Mouse (Mus musculus) MN1 (cell line): ENCODE measurements around the gene Rab34.

Source experiments
- DNase-seq: peaks from one replicate; pipeline ENCODE4 v3.0.0-alpha.2; 2016; ENCODE audit warnings: low spot score

Rab34 gene

DNA sequence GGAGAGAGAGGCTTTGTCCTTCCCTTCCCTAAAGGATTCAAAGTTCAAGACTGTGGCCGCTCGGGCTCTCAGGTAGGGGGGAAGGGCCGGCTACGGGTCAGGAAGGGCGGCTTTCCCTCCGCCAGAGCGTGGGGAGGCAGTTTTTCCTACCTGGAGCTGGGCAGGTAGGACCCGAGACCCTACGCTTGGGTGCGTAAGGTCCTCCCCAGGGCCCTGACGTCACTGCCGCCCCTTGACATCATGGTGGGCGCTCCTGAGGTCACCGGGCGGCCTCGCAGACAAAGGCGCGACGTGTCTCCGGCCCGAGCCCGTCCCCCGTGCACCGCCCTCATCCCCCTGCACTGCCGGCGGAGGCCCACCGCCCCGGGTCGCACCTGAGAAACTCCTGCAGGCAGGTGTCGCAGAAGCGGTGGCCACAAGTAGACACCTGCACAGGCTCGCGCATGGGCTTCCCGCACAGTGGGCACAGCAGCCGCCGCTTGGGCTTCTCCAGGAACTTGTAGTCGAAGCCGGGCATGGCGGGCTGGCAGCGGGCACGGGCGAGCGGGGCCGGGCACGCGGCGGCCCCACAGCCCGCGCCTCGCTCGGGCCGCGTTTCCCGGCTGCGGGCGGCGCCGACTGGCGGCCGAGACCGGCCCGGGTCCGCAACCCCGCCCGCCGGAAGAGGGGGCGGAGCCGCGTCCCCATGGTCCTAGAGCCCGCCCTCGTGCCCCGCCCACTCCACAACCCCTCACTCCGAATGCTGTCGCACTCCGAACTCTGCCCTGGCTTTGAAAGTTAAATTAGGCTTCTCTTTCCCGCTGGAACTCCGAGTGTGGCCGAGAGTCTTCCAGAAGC is 23.1 kb upstream of the Rab34 start, which contains the start of gene Traf4:
TSS of gene Traf4 (minus strand) at position 666 of the 837 bp plus-strand sequence.
- DNase-seq = peak; percentile 86

DNA sequence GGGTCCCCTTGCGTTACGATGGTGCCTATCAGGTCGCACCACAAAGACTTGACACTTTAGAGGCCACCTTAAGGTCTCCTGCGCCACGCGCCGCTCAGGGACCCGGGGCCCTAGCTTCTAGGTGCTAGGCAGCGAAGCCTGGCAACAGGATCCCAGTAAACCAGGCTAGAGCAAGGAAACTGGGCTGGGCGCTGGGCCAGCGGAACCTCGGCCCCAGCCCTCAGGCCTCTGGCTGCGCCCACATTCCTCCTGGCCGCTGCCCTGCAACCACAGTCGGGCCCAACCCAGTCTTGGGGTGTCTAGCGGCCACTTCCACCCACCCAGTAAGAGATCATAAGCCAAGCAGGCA is 22.5 kb upstream of the Rab34 start:
- DNase-seq = no peak

DNA sequence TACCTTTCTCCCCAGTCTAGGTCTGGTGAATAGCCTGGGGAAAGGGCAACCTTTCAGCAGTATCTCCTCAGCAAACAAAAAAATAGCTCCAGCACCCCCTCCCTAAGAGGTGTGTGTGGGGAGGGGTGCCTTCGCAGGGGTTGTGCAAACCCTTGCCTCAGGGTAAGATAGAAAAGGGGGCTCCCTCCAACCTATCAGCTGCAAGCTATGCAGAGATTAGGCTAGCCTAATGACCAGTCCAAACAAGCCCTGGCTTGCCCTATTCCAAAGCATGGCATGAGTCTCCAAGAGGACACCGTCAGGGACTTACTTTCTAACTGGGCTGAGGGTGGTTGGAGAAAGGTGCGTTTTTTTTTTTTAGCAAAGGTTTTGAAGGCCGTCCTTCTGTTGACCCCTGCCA is 22.1 kb upstream of the Rab34 start:
- no peak for DNase-seq

DNA sequence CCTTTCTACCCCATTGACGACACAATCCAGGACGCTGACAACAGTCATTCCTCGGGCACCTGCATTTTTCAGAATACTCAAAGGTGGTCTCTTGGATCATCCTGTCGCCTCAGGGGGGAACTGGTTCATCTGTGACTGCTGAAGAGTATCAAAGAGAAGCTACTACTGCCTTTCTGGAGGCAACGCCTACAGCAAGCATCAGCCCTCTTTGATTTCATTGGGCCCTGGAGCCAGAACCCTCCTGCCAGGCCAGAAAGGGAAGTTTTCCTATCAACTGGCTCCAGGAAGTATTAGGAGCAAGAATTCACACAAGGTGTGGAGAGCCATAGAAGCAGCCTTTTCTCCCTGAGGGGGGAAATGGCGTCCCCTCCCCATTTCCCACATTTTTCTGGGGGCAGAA is 21.6 kb upstream of the Rab34 start:
- no peak for DNase-seq

DNA sequence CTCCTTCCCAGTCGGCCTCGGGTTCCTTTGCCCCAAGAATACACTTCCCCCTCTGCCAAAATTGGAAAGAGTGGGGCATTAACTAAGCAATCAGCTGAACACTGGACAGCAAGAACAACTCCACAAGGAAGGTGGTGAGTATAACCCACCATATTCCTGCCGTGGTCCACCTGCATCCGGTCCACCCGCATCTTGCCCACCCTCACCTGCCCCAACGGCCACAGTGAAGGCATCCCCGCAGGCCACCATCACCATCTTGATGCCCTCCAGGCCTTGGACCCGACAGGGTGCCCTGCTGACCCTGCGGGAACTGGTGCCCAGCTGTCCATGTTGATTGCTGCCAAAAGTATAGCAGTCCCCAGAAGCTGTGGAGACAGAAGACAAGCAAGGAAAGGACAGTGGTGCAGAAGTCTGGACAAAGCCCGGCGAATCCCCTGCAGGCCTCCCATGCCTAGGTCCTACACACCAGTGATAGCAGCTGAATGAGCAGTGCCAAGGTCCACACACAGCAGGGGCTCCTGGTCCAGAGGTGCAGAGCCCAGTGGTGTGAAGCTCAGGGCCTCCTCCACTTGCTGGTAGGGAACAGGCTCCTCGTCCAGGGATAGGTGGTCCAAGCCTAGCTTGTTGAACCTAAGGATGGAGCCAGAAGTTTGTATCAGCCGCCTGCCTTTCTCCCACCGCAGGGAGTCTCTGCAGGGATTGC is 20.8 kb upstream of the Rab34 start:
- DNase-seq = no peak

DNA sequence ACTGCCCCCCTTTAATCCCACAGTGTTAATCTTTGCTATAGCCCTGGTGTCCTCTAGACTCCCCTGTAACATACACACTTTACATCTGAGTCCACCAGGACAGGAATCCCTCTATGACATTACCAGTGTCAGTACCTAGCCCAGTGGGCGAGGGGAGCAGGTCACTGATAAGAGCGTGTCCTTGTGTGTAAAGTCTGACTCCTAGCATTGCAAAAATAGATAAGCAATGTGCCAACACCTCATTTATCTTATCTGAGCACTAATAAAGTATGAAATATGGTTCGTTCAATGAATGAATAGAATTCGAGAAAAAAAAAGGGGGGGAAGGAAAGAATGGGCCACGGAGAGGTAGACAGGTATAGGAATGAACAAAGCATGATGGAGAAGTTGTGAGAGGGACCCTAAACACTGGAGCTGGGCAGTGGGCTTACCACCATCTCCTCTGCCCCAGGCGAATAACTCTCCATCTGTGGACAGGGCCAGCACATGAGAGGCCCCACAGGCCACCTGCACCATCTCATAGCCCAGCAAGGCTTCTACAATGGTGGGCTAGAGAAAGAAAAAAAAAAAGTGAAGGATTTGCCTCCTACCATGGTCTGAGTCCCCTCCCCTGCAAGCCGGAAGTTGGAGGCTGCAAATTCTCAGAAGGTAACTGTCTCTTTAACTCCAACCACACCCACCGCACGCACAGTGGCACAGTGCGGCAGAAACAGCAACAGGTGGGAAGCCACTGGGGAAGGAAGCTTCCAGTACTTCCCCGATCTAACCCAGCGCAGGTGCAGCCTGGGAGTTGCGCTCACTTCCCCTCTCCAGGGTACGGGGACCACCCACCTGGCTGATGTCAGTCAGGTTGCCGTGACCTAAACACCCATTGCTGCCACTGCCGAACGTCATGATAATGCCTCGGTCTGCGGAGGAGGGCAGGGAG is 19.4 kb upstream of the Rab34 start:
- DNase-seq = no peak

DNA sequence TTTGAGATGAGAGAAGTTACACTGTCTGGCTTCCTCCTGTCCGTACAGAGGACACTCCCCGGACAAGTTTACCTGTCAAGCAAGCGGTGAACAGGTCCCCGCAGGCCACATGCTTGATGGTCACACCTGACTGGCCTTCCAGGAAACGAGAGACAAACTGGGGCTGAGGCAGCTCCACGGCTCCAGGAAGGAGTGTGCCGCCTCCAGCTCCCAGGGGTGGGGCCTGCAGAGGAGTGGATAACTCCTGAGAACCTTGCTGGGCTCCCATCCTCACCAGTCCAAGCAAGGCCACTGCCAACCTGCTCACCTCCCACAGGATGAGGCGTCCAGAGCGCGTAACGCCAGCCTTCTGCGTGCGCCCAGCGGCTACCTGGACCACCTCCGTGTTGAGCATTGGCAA is 17.9 kb upstream of the Rab34 start:
- DNase-seq = no peak

DNA sequence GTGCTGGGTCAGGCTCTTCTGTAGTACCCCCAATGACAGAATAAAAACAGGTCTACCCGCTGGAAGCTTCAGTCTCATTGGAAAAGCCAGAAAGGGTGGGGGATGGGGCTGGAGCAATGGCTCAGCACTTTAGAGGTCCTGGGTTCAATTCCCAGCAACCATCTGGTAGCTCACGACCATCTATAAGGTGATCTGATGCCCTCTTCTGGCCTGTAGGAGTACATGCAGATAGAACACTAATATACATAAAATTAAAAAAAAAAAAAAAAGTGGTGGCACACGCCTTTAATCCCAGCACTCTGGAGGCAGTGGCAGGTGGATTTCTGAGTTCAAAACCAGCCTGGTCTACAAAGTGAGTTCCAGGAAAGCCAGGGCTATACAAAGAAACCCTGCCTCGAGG is 16.9 kb upstream of the Rab34 start:
- DNase-seq = no peak

DNA sequence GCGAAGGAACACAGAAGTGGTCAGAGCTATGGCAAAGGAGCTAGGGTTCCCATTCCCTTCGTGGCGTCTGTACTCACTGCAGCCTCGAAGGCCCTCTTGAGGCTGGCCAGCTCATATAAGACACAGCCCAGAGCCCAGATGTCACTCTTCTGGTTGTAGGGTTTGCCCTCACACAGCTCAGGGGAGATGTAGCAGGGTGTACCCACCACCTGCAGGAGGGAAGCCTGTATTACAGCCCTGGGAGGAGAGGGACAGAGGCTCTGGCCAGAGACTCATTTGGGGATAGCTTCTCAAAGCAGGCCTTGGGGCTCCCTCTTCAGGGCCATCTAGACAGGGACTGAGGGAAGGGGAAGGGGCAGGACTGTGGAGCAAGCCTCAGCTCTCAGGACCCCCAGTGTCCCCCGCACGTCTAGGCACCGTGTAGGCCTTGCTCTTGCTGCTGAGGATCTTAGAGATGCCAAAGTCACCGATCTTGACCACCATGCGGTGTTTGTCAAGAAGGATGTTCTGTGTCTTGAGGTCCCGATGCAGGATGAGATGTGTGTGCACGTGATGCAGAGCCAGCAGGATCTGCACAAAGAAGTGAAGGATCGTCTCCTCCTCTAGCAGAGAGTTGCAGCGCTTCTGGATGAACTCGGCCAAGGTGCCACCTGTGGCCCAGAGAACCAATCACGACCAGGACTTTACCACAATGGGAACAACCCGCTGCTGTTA is 16.0 kb upstream of the Rab34 start:
- peak; percentile 82 for DNase-seq

DNA sequence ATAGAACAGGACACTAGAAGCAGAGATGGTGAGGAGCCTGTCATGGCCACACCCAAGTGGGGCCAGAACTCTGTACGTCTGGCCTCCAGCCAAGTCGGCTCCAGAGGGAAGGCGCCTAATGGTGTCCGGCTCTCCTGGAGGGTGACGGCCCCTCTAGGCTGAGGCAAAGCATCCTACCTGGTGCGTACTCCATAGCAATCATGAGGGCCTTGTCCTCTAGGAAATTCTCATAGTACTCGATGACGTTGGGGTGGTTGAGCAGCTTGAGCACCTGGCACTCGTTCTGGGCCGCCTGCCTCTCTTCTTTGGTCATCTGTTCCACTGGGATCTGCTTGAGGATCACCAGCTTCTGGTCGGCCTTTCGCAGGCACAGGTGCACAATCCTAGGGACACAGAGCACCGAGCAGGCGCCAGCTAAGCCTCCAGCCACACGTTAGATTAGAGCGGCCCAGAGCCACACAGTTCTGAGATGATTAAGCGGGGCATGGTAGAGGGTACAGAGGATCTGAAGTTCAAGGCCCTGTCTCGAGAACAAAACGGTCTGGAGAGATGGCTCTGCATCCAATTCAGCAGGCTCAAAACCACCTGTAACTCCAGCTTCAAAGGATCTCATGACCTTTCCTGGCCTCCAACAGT is 15.4 kb upstream of the Rab34 start:
- DNase-seq = peak; percentile 64

DNA sequence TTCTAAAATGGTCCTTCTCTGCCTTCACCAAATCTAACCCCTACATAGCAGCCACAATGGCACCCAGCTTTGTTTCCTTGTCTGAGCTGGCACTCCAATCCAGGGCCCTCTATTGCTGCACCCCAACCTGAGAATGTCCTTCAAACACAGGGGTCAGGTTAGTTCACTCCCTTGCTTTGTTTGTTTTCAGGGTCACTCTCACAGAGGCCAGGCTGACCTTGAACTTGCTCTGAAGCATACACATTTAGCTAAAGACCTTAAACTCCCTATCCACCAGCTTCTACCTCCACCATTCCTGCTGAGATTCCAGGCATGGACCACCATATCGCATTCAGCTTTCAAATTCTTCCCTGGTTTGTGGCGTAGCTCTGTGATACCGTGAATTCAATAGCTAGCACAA is 13.7 kb upstream of the Rab34 start:
- no peak for DNase-seq

DNA sequence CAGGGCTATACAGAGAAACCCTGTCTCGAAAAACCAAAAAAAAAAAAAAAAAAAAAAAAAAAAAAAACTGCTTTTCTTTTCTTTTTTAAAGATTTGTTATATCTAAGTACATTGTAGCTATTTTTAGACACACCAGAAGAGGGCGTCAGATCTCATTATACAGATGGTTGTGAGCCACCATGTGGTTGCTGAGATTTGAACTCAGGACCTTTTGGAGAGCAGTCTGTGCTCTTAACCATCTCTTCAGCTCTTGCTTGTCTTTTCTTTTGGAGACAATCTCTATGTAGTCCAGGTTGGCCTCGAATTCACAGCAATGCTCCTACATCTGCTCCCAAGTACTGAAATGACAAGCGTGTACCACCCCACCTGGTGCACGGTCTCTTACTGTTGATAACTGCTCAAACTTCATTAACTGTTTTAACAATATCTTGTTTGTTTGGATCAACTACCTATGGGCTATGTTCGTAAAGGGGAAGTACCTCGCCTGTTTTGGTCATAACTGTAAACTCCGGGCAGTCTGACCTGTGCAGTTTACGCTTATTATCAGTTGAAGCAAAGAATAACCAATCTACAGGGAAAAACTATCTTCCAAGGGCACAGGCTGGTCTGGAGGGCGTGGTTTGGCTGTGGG is 12.3 kb upstream of the Rab34 start:
- DNase-seq = peak; percentile 87

DNA sequence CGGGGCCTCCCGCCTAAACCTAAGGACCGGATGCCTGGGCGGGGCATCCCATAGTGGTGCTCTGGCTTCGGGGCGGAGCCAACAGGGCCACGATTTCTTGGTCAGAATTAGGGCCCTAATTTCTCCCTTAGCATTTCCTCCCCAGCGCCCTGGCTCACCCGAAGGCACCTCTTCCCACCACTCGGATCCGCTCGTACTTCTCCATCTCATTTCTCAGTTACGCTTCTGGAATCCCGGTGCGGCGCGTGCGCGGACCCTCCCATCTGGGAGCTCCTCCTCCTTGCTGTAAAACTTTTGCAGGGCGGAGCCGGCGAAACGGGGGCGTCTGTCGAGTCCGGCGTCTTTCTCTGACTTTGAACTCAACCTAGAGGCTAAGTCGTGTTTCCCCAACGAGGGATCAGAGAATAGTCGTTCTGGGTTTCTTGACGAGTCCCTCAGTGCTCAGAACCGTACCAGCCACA is 11.8 kb upstream of the Rab34 start, which contains the start of the genes Nek8 and Tlcd1:
TSS of gene Nek8 (minus strand) at position 274 of the 461 bp plus-strand sequence.
TSS of gene Tlcd1 (plus strand) at position 310 of the 461 bp plus-strand sequence.
- DNase-seq = no peak

DNA sequence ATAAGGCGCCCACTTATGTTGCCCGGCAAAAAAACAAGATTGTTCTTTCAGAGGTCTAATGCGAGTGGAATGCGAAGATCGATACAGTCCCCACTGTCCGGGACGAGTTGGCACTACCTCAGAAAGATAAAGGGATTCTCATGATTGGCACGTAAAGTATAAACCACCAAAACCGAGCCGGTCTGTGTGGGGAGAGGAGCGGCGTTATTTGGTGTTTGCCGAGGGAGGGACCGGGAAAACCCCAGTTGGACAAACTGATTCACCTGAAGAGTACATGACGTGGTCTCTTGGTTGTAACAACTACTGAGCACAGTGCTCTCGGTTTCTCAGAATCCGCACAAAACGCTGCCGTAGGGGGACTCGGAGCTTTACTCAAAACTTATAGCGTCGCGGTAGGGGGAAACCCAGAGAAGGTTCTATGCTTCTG is 11.3 kb upstream of the Rab34 start:
- DNase-seq = no peak

DNA sequence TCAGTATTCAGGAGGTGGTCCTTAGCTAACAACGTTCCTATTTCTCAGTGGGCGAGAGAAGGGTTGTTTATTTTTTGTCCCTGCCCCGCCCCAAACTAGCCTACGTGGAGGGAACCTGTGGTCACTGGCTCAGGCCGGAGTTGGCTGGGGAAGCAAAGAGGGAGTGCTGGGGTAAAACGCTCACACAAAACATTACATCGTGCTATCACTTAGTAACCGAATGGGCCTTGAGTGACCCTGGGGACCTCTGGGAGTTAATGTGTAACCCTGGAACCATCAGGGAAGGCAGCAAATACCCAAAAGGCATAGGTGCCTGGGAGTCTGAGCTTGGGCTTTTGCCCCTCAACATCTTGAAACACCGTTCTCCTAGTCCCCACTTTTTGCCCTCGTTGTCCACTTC is 10.8 kb upstream of the Rab34 start:
- no peak for DNase-seq

DNA sequence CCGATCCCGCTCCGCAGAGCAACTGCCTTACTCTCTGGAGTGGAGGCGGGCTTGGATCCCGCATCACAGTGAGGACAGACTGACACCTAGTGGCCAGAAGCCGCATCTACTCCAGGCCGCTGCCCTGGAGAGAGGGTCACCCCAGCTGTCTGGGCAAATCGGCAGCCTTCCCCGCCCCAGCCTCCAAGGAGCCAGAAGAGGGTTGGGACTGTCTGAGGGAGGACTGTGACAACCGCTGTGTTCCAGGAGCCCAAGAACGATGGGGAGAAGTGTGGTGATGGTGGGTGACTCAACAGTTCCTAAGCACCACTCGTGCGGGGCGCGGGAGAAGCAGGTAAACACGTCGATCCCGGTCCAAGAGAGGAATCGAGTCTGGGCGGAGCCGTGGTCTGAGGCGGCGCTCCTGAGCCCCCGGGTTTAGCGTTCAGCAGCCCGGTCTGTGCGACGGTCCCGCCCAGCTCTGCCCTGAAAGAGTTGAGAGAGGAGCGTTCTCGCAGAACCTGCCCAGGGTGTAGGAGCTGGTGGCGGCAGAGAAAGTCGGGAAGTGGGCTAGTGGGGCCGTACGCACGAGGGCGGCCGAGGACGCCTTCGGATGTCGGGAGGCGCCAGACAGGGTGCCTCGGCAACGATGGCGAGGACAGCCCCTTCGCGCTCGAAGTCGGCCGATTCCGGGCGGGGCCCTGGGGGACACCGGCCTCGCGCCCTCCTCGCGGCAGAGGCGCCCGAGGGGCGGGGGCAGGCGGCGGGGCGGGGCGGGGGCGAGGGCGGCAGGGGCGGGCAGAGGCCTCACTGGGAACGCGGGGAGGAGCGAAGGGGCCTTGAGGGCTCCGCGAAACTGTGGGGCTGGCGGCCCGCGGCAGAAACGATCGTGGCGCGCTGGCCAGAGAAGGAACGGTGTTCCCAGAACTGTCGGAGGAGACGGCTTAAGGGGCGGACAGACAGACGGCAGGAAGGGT is 10.0 kb upstream of the Rab34 start:
- peak; percentile 96 for DNase-seq

DNA sequence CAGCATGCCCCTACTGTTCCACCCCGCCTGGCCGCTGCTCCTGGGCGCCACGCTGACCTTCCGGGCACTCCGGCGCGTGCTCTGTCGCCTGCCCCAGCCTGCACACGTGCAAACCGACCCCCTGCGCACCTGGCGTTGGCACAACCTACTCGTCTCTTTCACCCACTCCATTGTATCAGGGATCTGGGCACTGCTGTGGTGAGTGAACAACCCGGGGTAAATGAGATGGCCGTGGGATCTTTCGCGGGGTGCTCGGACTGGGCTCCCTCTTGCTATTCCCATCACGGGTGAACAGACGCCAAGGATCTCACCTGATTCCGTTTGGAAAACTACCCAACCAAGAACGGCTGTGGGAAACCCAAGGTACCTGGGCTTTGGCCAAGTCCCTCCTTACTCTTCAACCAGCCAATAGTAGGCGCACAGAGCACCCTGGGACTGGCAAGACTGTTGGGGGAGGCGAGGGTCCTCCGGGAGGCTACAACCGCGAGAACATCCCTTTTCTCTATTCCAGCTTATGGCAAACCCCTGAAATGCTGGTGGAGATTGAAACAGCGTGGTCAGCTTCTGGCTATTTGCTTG is 9.3 kb upstream of the Rab34 start:
- DNase-seq = peak; percentile 80

DNA sequence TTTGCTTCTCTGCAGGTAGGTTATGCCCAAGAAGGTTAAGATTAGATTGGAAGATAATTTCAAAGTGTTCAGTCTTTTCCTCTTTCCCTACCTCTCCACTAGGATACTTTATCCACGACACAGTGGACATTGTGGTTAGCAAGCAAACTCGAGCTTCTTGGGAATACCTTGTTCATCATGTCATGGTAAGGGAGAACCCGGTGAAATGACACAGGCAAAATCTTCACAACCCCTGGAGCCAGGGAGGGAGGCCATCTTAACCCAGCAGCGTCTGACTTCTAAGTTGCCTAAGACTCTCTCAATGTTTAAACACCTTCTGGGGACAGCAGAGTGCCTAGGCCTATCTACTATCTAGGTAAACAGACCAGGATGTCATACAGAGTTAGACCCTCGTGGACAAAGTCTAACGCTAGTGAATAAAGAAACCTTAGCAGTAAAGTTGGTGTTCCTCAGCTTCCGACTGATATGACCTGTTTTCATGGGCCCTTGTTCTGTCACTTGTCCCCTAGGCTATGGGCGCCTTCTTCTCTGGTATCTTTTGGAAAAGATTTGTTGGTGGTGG is 8.7 kb upstream of the Rab34 start:
- DNase-seq = no peak
